Mouse (Mus musculus): ENCODE measurements around the gene Gm21969. TPM values are rescaled to one million over a fixed set of nuclear protein-coding genes. Genes with fewer than 3 reads are reported as not detected.

Gene Gm21969
- total RNA-seq, 2 experiments from 2014 or later = not detected

DNA sequence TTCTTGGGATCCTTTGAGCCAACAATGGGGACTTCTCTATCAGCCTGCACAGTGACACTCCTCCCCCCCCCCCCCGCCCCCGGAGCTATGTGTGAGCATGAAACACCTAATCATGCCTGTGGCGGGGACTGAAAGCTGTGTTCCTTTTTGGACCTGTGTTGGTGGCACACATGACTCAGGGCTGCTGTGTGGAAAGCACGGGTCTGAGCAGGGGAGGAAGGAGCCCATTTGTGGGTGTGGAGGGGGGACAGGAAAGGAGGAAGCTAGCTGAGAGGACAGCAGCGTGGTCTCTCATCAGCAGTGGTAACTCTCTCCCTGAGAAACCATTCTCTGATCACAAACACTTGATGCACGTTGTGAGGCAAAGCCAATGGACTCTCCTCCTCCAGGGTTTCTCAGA is 37.8 kb downstream of the Gm21969 start:
- DNase-seq = no peak
- intact Hi-C loops (cut with DNase I; ENCODE audit: low total_unique reads) = no loop called here

DNA sequence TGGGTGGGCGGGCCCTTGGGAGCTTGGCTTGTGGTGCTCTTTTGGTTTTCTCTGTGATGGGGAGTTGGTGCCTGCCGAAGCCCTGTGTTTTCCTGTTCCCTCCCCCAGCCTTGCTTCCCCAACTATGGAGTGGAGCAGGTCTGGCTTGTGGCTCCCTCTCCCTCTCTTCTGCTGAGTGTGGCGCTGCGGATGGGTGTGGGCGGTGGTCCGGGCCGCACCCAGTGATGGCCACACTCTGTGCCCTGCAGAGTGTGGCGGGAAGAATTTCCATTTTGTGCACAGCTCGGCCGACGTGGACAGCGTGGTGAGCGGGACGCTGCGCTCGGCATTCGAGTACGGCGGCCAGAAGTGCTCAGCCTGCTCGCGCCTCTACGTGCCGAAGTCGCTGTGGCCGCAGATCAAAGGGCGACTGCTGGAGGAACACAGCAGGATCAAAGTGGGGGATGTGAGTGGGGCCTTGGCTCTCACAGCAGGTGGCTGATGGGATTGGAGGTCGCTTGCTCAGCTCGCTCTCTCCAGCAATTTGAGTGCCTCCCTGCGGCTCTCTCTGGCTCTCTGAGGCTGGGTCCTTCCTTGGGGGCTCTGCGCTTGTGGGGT is 38.9 kb downstream of the Gm21969 start:
- intact Hi-C loops (cut with DNase I; ENCODE audit: low total_unique reads) = loop anchor here (2.0 kb wide), 1 partner anchor 29 kb away; no protein-coding TSS in a partner anchor
- no peak for DNase-seq

DNA sequence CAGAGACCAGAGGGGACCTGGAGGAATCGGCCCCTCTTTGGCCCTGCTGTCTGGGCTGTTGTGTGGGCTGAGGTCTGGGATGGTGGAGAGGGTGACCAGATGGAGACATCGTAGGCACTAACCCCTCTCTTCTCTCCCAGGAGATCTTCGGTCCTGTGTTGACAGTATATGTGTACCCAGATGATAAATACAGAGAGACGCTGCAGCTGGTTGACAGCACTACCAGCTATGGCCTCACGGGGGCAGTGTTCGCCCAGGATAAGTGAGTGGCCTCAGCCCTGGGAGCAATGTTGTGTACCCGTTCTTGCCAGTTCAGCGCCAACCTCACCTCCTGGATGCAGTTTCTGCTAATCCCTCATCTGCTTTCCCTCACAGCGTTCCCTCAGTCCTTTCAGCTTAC is 41.0 kb downstream of the Gm21969 start:
- intact Hi-C loops (cut with DNase I; ENCODE audit: low total_unique reads) = loop anchor here (2.0 kb wide), 2 partner anchors 27 to 217 kb away; no protein-coding TSS in a partner anchor
- peak; percentile 75 for DNase-seq

DNA sequence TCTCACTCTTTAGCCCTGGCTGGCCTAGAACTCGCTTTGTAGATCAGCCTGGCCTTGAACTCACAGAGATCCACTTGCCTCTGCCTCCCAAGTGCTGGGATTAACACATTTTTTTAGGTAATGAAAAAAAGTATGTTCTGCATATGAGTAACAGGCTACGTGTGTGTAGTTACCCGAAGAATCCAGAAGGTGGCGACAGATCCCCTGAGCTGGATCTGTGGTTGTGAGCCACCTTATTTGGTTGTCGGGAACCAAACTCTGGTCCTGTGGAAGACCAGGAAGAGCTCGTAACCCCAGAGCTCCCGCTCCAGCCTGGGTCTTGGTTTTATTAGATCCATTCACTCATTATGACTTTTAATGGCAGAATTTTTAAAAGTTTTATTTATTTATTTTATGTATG is 43.9 kb downstream of the Gm21969 start:
- intact Hi-C loops (cut with DNase I; ENCODE audit: low total_unique reads) = no loop called here
- DNase-seq = no peak

DNA sequence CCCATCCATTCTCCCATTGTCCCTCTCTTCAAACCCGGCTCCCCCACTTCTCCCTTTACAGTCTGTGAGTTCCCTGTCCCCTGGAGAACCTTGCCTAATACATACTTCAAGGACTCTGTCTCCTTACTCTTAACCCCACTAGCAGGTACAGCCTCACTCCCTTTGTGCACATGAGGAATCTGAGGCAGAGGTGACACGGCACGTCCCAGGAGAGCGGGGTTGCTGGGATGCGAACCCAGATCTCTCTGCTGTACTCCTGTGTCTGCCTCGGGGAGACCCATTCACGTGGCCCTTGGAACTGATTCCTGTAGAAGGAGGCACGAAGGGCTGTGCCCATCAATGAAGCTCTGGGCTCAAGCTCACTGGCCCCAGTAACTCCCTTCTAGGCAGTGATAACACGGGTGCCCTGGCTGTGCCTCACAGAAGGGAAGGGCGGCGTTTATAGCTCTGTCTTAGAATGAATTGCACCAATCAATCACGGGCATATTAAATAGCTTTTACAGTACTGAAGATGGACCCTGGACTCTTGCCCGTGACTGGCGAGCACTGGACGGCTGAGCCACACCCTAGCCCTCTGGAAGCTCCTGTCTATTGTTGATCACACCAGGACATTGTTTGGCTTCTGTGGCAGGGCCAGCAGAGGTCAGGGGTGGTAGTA is 47.2 kb downstream of the Gm21969 start:
- intact Hi-C loops (cut with DNase I; ENCODE audit: low total_unique reads) = no loop called here
- no peak for DNase-seq

DNA sequence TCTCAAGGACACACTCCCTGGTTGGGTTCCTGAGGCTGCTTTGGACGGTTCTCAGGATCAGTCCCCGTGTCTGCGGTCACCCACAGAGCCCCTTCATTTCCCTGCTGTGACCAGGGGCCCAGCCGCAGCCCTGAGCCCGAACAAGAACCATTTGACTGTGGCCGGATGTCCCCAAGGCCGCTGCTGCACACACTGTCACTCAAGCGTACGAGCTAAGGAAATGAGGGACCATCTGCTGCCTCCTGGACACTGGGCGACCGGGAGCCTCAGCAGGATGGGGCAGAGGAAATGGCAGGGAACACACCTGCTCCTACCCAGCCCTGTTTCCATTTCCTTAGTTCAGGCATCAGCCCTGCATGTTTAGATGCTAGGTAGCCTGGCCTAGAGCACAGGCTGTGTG is 47.9 kb downstream of the Gm21969 start:
- no peak for DNase-seq
- intact Hi-C loops (cut with DNase I; ENCODE audit: low total_unique reads) = no loop called here

DNA sequence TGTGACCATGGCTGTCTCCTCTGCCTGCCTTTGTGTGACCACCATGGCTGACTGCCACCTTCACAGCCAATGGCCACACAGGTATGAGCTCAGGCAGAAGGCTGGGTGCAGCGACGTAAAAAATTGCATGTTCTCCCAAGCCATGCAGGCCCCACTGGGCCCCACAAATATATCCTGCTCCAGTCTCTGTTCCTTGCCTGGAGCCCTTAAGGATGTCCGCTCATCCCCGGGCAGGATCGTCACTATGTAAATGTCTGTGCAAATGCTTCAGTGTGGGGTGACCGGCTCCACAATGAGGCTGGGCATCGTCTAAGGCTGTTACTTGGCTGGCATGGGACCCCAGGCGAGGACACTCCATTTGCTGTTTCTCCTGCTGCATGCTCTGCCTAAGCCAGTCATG is 50.3 kb downstream of the Gm21969 start, which contains the start of gene Tas1r2:
Tas1r2 (plus strand) TSS at position 301 of the 400 bp plus-strand sequence.
- DNase-seq = no peak
- intact Hi-C loops (cut with DNase I; ENCODE audit: low total_unique reads) = no loop called here

DNA sequence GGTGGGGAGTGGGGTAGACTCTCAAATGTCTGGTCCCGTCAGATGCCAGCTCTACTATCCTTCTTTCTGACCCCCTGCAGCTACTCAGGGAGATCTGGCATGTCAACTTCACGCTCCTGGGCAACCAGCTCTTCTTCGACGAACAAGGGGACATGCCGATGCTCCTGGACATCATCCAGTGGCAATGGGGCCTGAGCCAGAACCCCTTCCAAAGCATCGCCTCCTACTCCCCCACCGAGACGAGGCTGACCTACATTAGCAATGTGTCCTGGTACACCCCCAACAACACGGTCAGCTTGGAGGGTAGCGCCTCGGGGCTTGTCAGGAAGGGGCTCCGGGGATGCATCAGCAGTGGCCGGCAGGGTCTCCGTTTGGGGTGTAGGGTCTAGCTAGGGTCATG is 58.9 kb downstream of the Gm21969 start:
- intact Hi-C loops (cut with DNase I; ENCODE audit: low total_unique reads) = no loop called here
- DNase-seq = no peak

DNA sequence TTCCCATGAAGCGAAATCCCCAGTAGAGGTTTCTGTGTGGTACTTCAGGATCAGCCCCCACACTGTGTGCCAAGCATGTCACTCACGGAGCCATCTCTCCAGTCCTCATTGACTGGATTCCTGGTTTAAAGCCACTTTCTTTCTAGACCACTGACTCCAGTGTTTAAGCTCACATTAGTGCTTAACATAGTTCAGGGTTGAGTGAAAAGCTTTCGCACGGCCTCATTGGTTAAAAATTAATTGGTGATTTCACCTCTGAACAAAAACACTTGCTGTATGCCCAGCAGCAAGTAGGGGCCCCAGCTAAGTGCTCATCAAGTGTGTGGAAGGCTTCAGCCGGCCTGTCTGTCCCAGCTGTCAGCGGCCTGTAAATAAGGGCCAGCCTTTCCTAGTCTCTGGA is 64.6 kb downstream of the Gm21969 start:
- intact Hi-C loops (cut with DNase I; ENCODE audit: low total_unique reads) = no loop called here
- DNase-seq = no peak

DNA sequence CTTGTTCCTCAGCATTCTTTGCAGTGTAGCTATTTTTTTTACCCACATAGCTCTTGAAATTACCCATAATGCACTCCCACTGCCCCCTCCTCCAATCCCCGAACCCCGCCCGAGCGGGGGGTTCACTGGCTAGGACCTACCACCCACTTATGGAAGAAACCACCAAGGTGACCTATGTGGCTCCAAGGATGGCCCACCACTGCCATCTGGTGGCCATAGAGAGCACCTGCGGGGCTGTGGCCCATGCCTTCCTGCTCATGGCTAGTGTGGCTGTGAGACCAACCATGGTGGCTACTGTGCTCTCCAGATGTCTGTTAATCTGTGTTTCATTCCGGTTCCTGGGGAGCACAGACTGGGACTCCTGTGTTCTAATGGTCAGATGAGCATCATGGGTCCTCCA is 66.9 kb downstream of the Gm21969 start:
- intact Hi-C loops (cut with DNase I; ENCODE audit: low total_unique reads) = loop anchor here (2.0 kb wide), 1 partner anchor 27 kb away; no protein-coding TSS in a partner anchor
- peak; percentile 51 for DNase-seq

DNA sequence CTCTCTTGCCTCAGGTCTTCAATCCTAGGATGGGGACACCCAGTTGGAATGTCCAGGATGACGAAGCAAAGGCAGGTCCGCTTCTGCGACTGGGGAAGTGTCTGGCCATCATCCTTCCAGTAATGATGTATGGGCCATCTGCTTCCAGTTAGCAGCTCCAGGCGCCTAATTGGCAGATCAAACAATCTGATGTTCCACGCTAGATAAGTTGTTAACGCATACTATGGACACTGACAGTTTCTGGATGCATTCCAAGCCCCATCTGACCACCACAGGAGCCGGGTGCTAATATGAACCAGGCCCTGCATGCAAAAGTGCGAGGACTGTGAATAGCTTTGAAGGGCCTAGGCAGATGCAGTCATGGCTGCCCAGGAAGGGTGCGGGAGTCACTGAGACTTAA is 72.7 kb downstream of the Gm21969 start:
- DNase-seq = no peak
- intact Hi-C loops (cut with DNase I; ENCODE audit: low total_unique reads) = no loop called here

DNA sequence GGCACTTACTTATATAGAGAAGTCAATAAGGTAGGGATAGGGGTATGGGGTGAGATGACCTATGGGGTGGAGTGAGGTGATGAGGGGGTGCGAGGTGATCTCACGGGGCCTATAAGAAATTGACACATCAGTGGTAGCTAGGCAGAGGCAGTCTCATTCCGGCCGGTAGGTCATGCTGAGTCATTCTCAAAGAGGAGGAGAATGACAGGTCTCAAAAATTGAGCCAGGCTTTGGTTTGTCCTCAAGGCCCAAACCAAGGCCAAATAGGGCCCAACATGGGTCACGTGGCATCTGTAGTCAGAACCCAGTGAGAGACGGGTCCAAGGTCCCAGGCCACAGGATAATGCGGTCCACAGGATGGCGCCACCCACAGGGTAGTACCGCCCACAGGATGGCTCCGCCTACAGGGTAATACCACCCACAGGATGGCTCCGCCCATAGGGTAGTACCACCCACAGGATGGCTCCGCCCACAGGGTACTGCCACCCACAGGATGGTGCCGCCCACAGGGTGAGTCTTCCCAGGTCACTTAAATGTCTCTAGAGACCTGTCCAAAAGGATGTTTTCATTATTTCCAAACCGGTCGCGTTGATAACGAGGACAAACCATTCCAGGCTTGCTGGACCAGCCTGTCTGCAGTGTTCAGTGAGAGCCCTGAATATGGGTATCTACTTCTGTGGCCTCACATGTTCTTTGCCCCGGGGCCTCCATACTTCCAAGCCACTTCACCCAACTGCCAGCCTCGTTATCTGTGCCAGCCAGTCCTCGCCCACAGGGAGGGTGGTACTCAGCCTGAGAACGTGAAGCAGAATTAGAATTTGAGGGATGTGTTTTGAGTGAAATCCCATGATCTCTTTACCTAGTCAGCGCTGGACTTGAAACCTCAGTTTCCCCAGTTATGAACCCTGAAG is 81.0 kb downstream of the Gm21969 start:
- intact Hi-C loops (cut with DNase I; ENCODE audit: low total_unique reads) = loop anchor here (2.0 kb wide), 1 partner anchor 175 kb away; no protein-coding TSS in a partner anchor
- DNase-seq = no peak

DNA sequence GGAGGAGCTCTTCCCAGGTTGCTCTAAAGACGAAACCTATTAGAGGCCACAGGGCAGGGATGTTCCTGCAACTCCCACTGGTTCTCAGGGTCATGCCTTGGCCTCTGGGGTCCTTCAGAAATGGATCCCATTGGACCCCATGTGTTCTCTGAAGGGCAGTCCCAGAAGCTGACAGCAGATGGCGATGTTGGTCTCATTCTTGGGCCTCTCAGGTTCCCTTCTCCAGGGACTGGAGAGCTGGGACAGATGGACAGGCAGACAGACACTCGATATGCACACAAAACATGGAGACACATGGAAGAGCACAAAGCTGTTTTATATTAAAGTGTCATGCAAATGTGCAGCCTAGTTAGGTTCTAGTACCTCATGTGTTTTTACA is 81.6 kb downstream of the Gm21969 start:
- intact Hi-C loops (cut with DNase I; ENCODE audit: low total_unique reads) = loop anchor here (2.0 kb wide), 1 partner anchor 174 kb away; no protein-coding TSS in a partner anchor
- DNase-seq = peak; percentile 57

DNA sequence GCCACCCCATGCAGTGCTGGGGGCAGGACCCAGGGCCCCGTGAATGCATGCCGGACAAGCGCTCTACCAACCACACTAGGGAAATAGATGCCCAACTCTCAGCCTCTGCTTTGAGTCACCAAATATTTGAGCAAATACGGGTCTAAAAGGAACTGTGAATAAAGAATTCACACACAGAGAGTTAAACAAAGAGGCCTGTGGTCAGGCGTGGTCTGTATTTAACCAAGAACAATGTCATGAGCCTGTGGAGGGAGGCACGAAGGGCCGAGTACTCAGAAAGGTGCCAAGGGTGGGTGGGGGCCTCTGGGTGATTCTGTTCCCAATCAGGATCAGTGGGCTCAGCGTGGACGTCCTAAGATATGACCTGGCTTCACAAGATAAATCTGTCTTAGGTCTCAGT is 85.1 kb downstream of the Gm21969 start:
- no peak for DNase-seq
- intact Hi-C loops (cut with DNase I; ENCODE audit: low total_unique reads) = no loop called here

DNA sequence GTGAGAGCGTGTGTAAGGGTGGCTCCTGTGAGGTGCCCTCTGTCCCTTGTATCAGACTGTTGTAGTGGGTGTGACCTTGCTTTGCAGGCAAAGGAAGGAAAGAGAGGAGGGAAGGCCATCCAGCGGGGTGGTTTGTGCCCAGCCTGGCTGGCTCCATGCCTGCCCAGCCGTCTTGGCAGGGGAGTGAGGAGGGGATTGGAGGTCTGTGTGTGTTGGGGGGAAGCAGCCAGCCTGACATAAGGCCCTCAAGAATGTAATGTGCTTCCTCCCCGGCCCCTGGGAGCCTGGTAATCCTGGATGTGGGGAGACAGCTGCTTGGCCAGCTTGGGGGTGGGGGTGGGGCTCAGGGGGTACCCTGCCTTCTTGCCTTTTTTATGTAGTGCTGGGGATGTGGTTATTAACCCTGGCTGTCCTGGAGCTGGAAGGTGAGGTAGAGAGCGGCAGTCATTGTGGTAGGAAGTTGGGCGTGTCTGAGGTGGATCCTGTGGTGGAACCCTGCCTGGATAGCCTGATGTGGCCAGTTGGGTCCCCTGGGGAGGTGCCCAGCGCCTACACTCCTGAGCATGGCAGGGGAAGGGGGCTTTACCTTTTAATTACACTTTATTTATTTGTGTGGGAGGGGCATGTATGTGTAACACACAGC is 86.8 kb downstream of the Gm21969 start:
- intact Hi-C loops (cut with DNase I; ENCODE audit: low total_unique reads) = no loop called here
- peak; percentile 41 for DNase-seq

DNA sequence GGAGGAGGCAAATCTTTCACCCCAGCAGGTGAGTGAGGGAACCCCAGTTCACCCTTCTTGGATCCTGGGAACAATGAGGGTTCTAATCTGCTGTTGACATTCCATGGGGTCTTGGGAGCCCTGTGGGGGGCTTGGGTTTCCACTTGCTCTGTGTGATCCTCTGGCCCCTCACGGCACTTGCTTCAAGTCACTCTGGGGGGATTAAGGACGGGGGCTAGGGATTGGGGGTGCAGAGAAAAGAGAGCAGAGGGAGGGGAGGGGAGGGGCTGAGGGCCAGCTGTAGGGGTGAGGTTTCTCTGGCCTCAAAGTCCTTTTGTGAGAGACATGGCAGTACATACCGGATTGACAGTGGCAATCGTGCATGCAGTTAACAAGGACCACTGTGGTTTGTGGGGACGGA is 90.3 kb downstream of the Gm21969 start:
- no peak for DNase-seq
- intact Hi-C loops (cut with DNase I; ENCODE audit: low total_unique reads) = no loop called here

DNA sequence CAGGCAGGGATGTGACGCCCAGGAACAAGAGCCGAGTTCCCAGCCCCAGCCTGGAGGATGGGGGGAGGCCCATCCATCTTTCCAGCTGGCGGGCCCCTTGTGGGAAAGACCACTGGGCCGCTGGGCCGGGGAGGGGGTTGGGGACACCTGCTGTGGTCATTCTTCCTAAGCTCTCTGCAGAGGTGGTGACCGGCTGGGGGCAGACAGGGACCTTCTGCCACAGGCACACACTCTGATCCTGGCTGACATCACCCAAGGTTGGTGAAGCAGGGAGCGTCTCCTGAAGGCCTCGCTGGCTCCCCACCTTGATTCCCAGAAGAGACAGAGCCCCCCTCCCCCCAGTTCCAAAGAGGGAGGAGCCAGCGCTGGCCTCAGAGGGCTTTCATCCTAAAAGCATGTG is 94.8 kb downstream of the Gm21969 start:
- DNase-seq = peak; percentile 41

DNA sequence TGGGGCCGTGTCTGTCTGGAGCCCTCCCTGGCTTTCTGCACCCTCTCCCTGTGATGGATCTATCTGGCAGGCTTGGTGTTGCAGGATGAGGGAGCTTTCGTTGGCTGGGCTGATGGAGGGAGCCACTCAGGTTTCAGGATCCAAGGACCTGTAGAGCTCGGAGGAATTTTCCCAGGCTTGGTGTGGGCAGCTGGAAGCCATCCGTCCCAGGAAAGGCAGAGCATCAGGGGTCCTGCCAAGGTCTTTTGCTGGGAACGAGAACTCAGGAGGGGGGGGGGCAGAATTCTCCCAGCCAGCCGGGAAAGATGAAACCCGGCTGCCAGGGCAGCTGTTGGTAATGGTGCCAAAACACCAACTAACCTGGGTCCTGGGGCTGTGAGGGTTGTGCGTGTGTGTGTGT is 95.6 kb downstream of the Gm21969 start:
- intact Hi-C loops (cut with DNase I; ENCODE audit: low total_unique reads) = no loop called here
- DNase-seq = peak; percentile 33

More for the DNA sequence above, 94.8 kb downstream of the Gm21969 start:
- intact Hi-C loops (cut with DNase I; ENCODE audit: low total_unique reads) = no loop called here

DNA sequence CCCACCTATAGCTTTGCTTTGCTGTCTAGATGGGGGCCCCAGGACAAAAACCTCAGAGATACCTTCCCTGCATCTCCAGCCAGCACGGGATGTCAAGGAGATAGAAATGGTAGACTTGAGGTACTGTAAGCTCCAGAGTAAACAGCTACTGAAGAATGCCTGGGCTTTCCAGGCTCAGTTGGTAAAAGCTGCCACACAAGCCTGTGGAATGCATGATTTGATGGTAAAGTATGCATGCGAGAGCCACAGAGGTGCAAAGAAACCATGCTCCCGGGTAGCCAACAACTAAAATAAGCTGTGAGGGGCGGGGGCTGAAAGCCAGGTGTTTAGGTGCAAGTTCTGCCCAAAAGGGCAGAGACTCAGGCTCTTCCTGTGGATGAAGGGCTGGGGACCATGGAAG is 99.9 kb downstream of the Gm21969 start:
- intact Hi-C loops (cut with DNase I; ENCODE audit: low total_unique reads) = no loop called here
- no peak for DNase-seq

DNA sequence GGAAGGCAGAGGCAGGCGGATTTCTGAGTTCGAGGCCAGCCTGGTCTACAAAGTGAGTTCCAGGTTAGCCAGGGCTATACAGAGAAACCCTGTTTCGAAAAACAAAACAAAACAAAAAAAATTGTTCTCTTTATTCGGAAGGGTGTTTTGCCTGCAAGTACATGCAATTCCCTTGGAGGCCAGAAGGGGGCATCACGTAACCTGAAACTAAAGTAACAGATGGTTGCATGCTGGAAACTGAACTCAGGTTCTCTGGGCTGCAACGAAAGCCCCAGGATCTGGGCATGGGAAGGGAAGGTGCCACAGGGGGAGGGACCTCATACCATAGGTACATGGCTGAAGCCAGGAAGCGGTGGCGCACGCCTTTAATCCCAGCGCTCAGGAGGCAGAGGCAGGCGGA is 100.5 kb downstream of the Gm21969 start:
- intact Hi-C loops (cut with DNase I; ENCODE audit: low total_unique reads) = no loop called here
- no peak for DNase-seq

All from gastrocnemius, postnatal 14 days (tissue).